Mouse (Mus musculus) CH12.LX (cell line): Measurements from ENCODE around the gene Prkch. TPM values are rescaled to one million over a fixed set of nuclear protein-coding genes. Genes with fewer than 3 reads are reported as not detected.

Experiments
- DNase-seq: peaks from one replicate; pipeline ENCODE4 v3.0.0-alpha.2; 2013; ENCODE audit errors: extremely low read depth
- H3K27ac ChIP-seq: 2 replicates; pipeline ENCODE4 v1.5.1; 2012; ENCODE audit warnings: low read depth, mild to moderate bottlenecking, control low read depth, moderate library complexity; ENCODE audit not compliant: insufficient read depth
- H3K27me3 ChIP-seq: replicated peaks from 2 replicates; pipeline ENCODE3; 2012; ENCODE audit warnings: inconsistent platforms
- H3K36me3 ChIP-seq, 2 experiments: replicated peaks in 1 of 2; 2 replicates each; pipeline versions ENCODE3 to v1.6.1; 2012; ENCODE audit warnings: inconsistent platforms in 1 of 2, low read length in 1 of 2, mild to moderate bottlenecking in 1 of 2, mixed read lengths in 1 of 2, moderate library complexity in 1 of 2; ENCODE audit not compliant: control insufficient read depth in 1 of 2, insufficient read depth in 1 of 2
- H3K4me1 ChIP-seq, 2 experiments: 2 replicates each; pipeline ENCODE4 v1.6.1; 2012; ENCODE audit warnings: inconsistent platforms in 1 of 2, moderate library complexity in 1 of 2; ENCODE audit not compliant: insufficient read depth in 2 of 2, control insufficient read depth in 1 of 2
- H3K4me2 ChIP-seq: 2 replicates; pipeline ENCODE4 v1.6.1; 2012; ENCODE audit warnings: low read depth, mild to moderate bottlenecking, control low read depth; ENCODE audit not compliant: poor library complexity, insufficient read depth, severe bottlenecking
- H3K4me3 ChIP-seq, 3 experiments: fragments of 150-350 bp in 1 of 3; sonication (generic) in 1 of 3; replicated peaks in 1 of 3; 2 replicates each; pipeline versions ENCODE3 to v1.5.1; 2011 to 2012; ENCODE audit warnings: low read depth in 2 of 3, low read length in 2 of 3, mild to moderate bottlenecking in 2 of 3, moderate library complexity in 2 of 3, control low read depth in 1 of 3, improper control_type of control experiment in 1 of 3, inconsistent platforms in 1 of 3, mixed read lengths in 1 of 3; ENCODE audit not compliant: poor library complexity in 1 of 3
- H3K79me2 ChIP-seq: replicated peaks from 2 replicates; pipeline ENCODE4 v1.6.1; 2012; ENCODE audit warnings: mild to moderate bottlenecking, moderate library complexity; ENCODE audit not compliant: control insufficient read depth, poor library complexity, insufficient read depth, severe bottlenecking; ENCODE audit errors: extremely low read depth
- H3K9ac ChIP-seq: 2 replicates; pipeline ENCODE4 v1.6.1; 2012; ENCODE audit warnings: low read depth, mild to moderate bottlenecking, control low read depth, moderate library complexity; ENCODE audit not compliant: insufficient read depth
- H3K9me3 ChIP-seq: replicated peaks from 2 replicates; pipeline ENCODE3; 2012; ENCODE audit warnings: low read length, inconsistent platforms, mixed read lengths
- BHLHE40 ChIP-seq: IDR thresholded peaks from 2 replicates; pipeline ENCODE4 v1.6.1; 2011; ENCODE audit warnings: mild to moderate bottlenecking, low read depth, low read length, improper control_type of control experiment
- CHD1 ChIP-seq: IDR thresholded peaks from 2 replicates; pipeline ENCODE4 v1.6.1; 2012; ENCODE audit warnings: low read depth, low read length, improper control_type of control experiment, inconsistent platforms
- CTCF ChIP-seq, 2 experiments: IDR thresholded peaks in 1 of 2; conservative IDR thresholded peaks in 1 of 2; 2 replicates each; pipeline ENCODE4 v1.5.1; 2011 to 2012; ENCODE audit warnings: low read depth in 2 of 2, low read length in 2 of 2, improper control_type of control experiment in 1 of 2, inconsistent platforms in 1 of 2, mild to moderate bottlenecking in 1 of 2, moderate library complexity in 1 of 2
- E2F4 ChIP-seq: IDR thresholded peaks from 2 replicates; pipeline ENCODE4 v1.6.1; 2011; ENCODE audit warnings: low read depth, low read length, improper control_type of control experiment; ENCODE audit not compliant: insufficient replicate concordance
- ELF1 ChIP-seq: IDR thresholded peaks from 2 replicates; pipeline ENCODE4 v1.6.1; 2014; ENCODE audit warnings: low read depth, mild to moderate bottlenecking, inconsistent platforms, low read length, improper control_type of control experiment
- EP300 ChIP-seq: IDR thresholded peaks from 2 replicates; pipeline ENCODE4 v1.6.1; 2011; ENCODE audit warnings: low read length, improper control_type of control experiment
- GABPA ChIP-seq: IDR thresholded peaks from 2 replicates; pipeline ENCODE4 v1.6.1; 2012; ENCODE audit warnings: low read depth, low read length, improper control_type of control experiment, inconsistent platforms; ENCODE audit not compliant: insufficient replicate concordance
- HCFC1 ChIP-seq: IDR thresholded peaks from 2 replicates; pipeline ENCODE4 v1.6.1; 2012; ENCODE audit warnings: low read depth, mild to moderate bottlenecking, inconsistent platforms, low read length, improper control_type of control experiment
- IRF4 ChIP-seq: IDR thresholded peaks from 2 replicates; pipeline ENCODE4 v1.6.1; 2014; ENCODE audit warnings: low read depth, mild to moderate bottlenecking, inconsistent platforms, low read length, improper control_type of control experiment
- JUN ChIP-seq: IDR thresholded peaks from 2 replicates; pipeline ENCODE4 v1.6.1; 2011; ENCODE audit warnings: low read depth, mild to moderate bottlenecking, low read length, improper control_type of control experiment, moderate library complexity; ENCODE audit not compliant: insufficient read depth
- KAT2A ChIP-seq: IDR thresholded peaks from 2 replicates; pipeline ENCODE4 v1.6.1; 2012; ENCODE audit warnings: low read length, improper control_type of control experiment, inconsistent platforms; ENCODE audit not compliant: insufficient replicate concordance
- MAFK ChIP-seq: IDR thresholded peaks from 2 replicates; pipeline ENCODE4 v1.6.1; 2011; ENCODE audit warnings: low read length, improper control_type of control experiment; ENCODE audit not compliant: insufficient replicate concordance
- MAX ChIP-seq: IDR thresholded peaks from 2 replicates; pipeline ENCODE4 v1.6.1; 2011; ENCODE audit warnings: low read length, improper control_type of control experiment
- MXI1 ChIP-seq: IDR thresholded peaks from 2 replicates; pipeline ENCODE4 v1.6.1; 2011; ENCODE audit warnings: mild to moderate bottlenecking, low read depth, low read length, improper control_type of control experiment
- NRF1 ChIP-seq: IDR thresholded peaks from 2 replicates; pipeline ENCODE4 v1.6.1; 2014; ENCODE audit warnings: low read depth, mild to moderate bottlenecking, inconsistent platforms, low read length, improper control_type of control experiment, moderate library complexity
- POLR2AphosphoS2 ChIP-seq: IDR thresholded peaks from 2 replicates; pipeline ENCODE4 v1.6.1; 2011; ENCODE audit warnings: low read depth, low read length, improper control_type of control experiment
- RCOR1 ChIP-seq: conservative IDR thresholded peaks from 2 replicates; pipeline ENCODE4 v1.6.1; 2012; ENCODE audit warnings: low read depth, mild to moderate bottlenecking, inconsistent platforms, low read length, improper control_type of control experiment
- SIN3A ChIP-seq: IDR thresholded peaks from 2 replicates; pipeline ENCODE4 v1.6.1; 2012; ENCODE audit warnings: low read length, improper control_type of control experiment, inconsistent platforms
- SMC3 ChIP-seq: IDR thresholded peaks from 2 replicates; pipeline ENCODE4 v1.6.1; 2011; ENCODE audit warnings: low read depth, low read length, improper control_type of control experiment
- TBP ChIP-seq: conservative IDR thresholded peaks from 2 replicates; pipeline ENCODE4 v1.6.1; 2011; ENCODE audit warnings: low read depth, low read length, improper control_type of control experiment
- TCF12 ChIP-seq: IDR thresholded peaks from 2 replicates; pipeline ENCODE4 v1.6.1; 2014; ENCODE audit warnings: low read depth, mild to moderate bottlenecking, inconsistent platforms, low read length, improper control_type of control experiment
- UBTF ChIP-seq: IDR thresholded peaks from 2 replicates; pipeline ENCODE4 v1.6.1; 2012; ENCODE audit warnings: low read depth, mild to moderate bottlenecking, inconsistent platforms, low read length, improper control_type of control experiment, moderate library complexity
- USF2 ChIP-seq: conservative IDR thresholded peaks from 2 replicates; pipeline ENCODE4 v1.6.1; 2011; ENCODE audit warnings: low read depth, low read length, improper control_type of control experiment
- ZC3H11A ChIP-seq: IDR thresholded peaks from 2 replicates; pipeline ENCODE4 v1.6.1; 2012; ENCODE audit warnings: low read depth, mild to moderate bottlenecking, inconsistent platforms, low read length, improper control_type of control experiment
- ZNF384 ChIP-seq: IDR thresholded peaks from 2 replicates; pipeline ENCODE4 v1.6.1; 2012; ENCODE audit warnings: low read depth, low read length, improper control_type of control experiment, inconsistent platforms
- dilution Hi-C: fragments of 300-500 bp; cut with MboI; formaldehyde crosslinking; loops from 2 replicates; pipeline ENCODE4 v1.14.3; 2020; ENCODE audit warnings: low sequenced_read_pairs; ENCODE audit not compliant: extremely low pct_unique_long_range_greater_than_20kb, extremely low pct_ligation_motif_present
- in situ Hi-C: fragments of 300-500 bp; cut with MboI; formaldehyde crosslinking; loops from 3 replicates; pipeline ENCODE4 v1.14.3; 2019; ENCODE audit warnings: low sequenced_read_pairs, low pct_ligation_motif_present, low pct_unique_long_range_greater_than_20kb, mixed read lengths
- polyA plus RNA-seq: library from polyadenylated mRNA; unstranded; fragments of >175 nt; gene quantifications from 2 replicates; pipeline ENCODE4 v1.2.1, GENCODE M21; 2012; ENCODE audit warnings: low read depth; ENCODE audit not compliant: insufficient read length
- total RNA-seq, 2 experiments: library from RNA; depleted of rRNA; stranded (reverse); fragments of 300-350 nt in 1 of 2; fragments of >200 nt in 1 of 2; gene quantifications; 2 replicates each; pipeline ENCODE4 v1.2.3; 2012 to 2014

Gene Prkch
- total and polyA plus RNA-seq, 3 experiments, result 0.76 to 2.3 (median 1.8) TPM

GRCm38 (mm10) chr12:73743087-73743486 is 158.5 kb downstream of the Prkch start:
- DNase-seq, result no peak
- H3K4me2 ChIP-seq, result no peak overlapping the region
- no peak overlapping the region for H3K9ac ChIP-seq
- dilution Hi-C loops (no loop called here), in situ Hi-C loops (no loop called here)
- H3K4me3 ChIP-seq, result no peak overlapping the region
- peaks cover 0 to 17% of the 10 kb centered on the region in 2 experiments; a peak in 2 of 4 replicates for H3K4me1 ChIP-seq
- H3K79me2 ChIP-seq, result no peaks in the 10 kb centered on the region
- no peaks in the 10 kb centered on the region for H3K36me3 ChIP-seq
- TF ChIP-seq E2F4, result no peak
- TF ChIP-seq POLR2AphosphoS2, result no peak
- no peak for TF ChIP-seq SMC3
- no peak for TF ChIP-seq ZNF384
- no peak for TF ChIP-seq GABPA
- TF ChIP-seq EP300, result no peak
- no peak overlapping the region for H3K27ac ChIP-seq
- H3K27me3 ChIP-seq, result no peaks in the 10 kb centered on the region
- H3K9me3 ChIP-seq, result no peaks in the 10 kb centered on the region

- in situ Hi-C loops, result no loop called here
- no peaks in the 10 kb centered on the region for H3K36me3 ChIP-seq
- H3K9me3 ChIP-seq, result no peaks in the 10 kb centered on the region
- peak; percentile 17 for DNase-seq
- H3K9ac ChIP-seq, result no peak overlapping the region
- no peak overlapping the region for H3K4me2 ChIP-seq
- H3K27ac ChIP-seq, result no peak overlapping the region
- no peaks in the 10 kb centered on the region for H3K79me2 ChIP-seq
- dilution Hi-C loops, result no loop called here
- no peaks in the 10 kb centered on the region for H3K27me3 ChIP-seq
- TF ChIP-seq SMC3 (no peak), JUN (no peak), MAX (no peak), ZC3H11A (no peak), TBP (no peak), CHD1 (no peak), RCOR1 (no peak), CTCF (conservative IDR thresholded peaks at IDR 0.05 in 1 of 2, IDR thresholded peaks at IDR 0.05 in 1 of 2; ENCODE audit: low read depth in 2 of 2, low read length in 2 of 2) (no peak), KAT2A (no peak), BHLHE40 (no peak)
- peaks cover 0 to 17% of the 10 kb centered on the region in 2 experiments; a peak in 2 of 4 replicates for H3K4me1 ChIP-seq
- no peak overlapping the region for H3K4me3 ChIP-seq
Observed at GRCm38 (mm10) chr12:73746072-73746471, 161.5 kb downstream of the Prkch start.

GRCm38 (mm10) chr12:73748373-73748772 is 163.8 kb downstream of the Prkch start:
- H3K36me3 ChIP-seq, result no peaks in the 10 kb centered on the region
- TF ChIP-seq USF2 (no peak), SIN3A (no peak), GABPA (no peak), MXI1 (no peak), MAFK (no peak), IRF4 (no peak), TBP (no peak), ZNF384 (no peak), RCOR1 (no peak), NRF1 (no peak), ZC3H11A (no peak), KAT2A (no peak), HCFC1 (no peak), ELF1 (no peak), TCF12 (no peak), MAX (no peak), JUN (no peak), UBTF (no peak)
- dilution Hi-C loops, result no loop called here

More at GRCm38 (mm10) chr12:73748373-73748772, 163.8 kb downstream of the Prkch start:
- no peak overlapping the region for H3K4me2 ChIP-seq
- H3K9ac ChIP-seq, result no peak overlapping the region
- no peaks in the 10 kb centered on the region for H3K27me3 ChIP-seq
- peaks cover 0 to 17% of the 10 kb centered on the region in 2 experiments; a peak in 2 of 4 replicates for H3K4me1 ChIP-seq
- H3K4me3 ChIP-seq, result no peak overlapping the region
- in situ Hi-C loops, result no loop called here
- no peak for DNase-seq
- H3K27ac ChIP-seq, result no peak overlapping the region
- no peaks in the 10 kb centered on the region for H3K79me2 ChIP-seq
- H3K9me3 ChIP-seq, result no peaks in the 10 kb centered on the region
